Mouse (Mus musculus): ENCODE results near the gene Ddc.

DNA sequence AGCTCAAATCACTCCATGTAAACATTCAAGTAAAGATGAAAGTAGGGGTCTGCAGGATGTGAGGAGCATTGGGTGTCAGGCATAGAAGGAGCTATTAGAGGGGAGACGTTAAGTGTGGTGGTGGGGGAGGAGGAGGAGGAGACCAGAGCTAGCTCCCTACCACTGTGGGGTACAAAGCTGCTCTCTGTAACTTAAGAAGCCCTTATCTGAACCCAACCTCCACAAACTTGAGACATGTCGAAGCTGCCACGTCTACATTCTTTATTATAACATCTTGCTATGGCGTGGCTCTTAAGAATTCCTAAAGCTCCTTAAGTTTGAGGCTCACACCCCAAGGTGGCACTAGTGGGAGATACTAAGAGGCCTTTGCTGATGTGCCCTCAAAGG, 20.1 kb downstream of the Ddc start:
- TF ChIP-seq CTCF (IDR thresholded peaks at IDR 0.05; ENCODE audit: insufficient read depth, low read depth, low read length) (no peak), POLR2A (IDR thresholded peaks at IDR 0.05; ENCODE audit: insufficient read depth, low read depth, low read length) (no peak)
